Mouse (Mus musculus): ENCODE measurements around the gene Tktl1.
A peak's percentile ranks its signal among the peaks of the same experiment; 100 is the strongest.
"Not testable (repeated sequence)": the region's sequence is repeated elsewhere in the genome, so short reads cannot be mapped to it uniquely, and the experiment has no call there.

Tktl1 gene

DNA sequence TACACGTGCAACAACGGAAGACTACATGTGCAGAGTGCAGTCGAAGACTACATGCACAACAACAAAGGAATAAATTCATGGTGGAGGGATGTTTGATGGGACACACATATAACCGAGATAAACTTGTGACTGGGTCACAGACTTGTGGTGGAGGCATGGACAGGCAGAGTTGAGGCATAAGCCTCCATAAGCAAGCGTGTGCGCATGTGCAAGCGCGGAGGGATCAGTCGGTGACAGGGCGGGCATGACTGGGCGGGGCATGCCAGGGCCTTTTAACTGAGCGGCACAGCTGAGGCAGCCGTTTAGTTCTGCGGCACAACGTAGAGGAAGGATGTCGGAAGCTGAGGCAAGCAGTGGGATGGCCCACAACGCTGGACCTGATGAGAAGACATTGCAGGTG lies at the start of gene Tktl1:
Gene Tktl1 (plus strand): TSS at position 301 of the 400 bp plus-strand sequence.
- ATAC-seq (ENCODE audit: insufficient number of reproducible peaks, low FRiP score, low TSS enrichment) = no peak

- not testable (repeated sequence) for ATAC-seq (ENCODE audit: insufficient number of reproducible peaks, low FRiP score, low TSS enrichment)
Measured at GRCm38 (mm10) chrX:74135263-74135662, 41.8 kb upstream of the Tktl1 start, which contains the start of gene Mecp2. TSS of gene Mecp2 (minus strand) at chrX:74135363.

DNA sequence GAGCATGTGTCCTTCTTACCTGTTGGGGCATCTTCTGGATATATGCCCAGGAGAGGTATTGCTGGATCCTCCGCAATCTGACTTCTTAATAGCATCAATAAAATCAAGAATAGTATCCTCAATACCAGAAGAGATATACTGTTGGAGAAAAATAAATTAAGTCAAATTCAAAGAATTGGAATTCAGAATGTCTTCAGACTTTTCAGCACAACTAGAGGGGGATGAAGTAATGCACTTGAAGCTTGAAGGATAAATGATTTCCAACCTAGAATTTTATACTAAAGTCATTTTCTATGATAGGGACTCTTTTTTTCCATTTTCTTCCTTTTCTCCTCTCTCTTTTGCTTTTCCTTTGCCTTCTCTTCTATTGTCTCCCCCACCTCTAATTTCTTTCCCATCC lies 9.3 kb upstream of the Tktl1 start, which contains the start of gene Tex28:
Gene Tex28 (minus strand): TSS at position 101 of the 400 bp plus-strand sequence.
- ATAC-seq (ENCODE audit: insufficient number of reproducible peaks, low FRiP score, low TSS enrichment) = no peak

DNA sequence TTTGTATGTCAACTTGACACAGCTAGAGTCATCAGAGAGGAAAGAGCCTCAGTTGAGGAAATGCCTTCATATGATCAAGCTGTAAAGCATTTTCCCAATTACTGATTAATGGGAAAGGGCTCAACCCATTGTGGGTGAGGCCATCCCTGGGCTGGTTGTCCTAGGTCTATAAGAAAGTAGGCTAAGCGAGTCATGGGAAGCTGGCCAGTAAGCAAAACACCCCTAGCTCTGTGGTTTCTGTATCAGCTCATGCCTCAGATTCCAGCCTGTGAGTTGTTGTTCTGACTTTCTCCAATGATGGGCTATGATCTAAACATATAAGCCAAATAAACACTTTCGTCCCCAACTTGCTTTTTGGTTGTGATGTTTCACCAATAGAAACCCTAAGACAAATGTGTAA lies 26.5 kb downstream of the Tktl1 start:
- ATAC-seq (ENCODE audit: insufficient number of reproducible peaks, low FRiP score, low TSS enrichment) = no peak

DNA sequence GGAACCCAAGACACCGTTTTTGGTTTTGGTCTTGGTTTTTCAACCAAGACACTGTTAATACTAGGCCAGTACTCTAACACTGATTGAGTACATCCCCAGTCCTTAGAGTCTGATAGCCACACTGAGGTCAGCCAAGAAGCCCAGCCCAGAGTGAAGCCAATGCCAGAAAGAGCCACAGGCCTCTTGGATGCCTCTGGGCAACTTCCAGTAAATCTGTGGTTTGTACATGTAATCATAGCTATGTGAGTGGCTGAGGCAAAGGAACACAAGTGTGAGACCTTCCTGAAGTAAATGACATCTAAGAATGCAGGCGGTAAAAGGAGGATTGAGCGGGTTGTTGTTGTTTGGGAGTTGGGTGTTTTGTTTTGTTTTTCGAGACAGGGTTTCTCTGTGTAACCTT lies 41.4 kb downstream of the Tktl1 start:
- no peak for ATAC-seq (ENCODE audit: insufficient number of reproducible peaks, low FRiP score, low TSS enrichment)

DNA sequence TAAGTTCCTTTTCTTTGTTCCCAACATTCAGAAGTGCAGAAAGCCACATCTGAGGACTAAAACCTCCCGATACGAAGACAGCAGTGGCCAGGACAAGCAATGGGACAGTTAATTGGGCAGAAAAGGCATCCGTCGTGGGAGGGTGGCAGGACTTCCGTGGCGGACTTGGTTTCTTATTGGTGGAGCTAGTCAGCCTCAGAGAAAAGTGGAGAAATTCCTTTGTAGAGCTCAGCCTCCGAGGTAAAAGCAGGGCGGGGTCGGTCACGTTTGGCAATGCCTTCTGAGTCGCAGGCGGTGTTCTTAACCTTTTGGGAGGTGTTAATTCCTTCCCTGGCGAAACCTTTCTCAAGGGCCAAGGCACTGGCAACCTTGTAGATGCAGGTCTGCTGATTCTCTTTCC lies 42.4 kb downstream of the Tktl1 start:
- ATAC-seq (ENCODE audit: insufficient number of reproducible peaks, low FRiP score, low TSS enrichment) = no peak

GRCm38 (mm10) chrX:74220099-74220498 lies 43.0 kb downstream of the Tktl1 start:
- ATAC-seq (ENCODE audit: insufficient number of reproducible peaks, low FRiP score, low TSS enrichment) = not testable (repeated sequence)

DNA sequence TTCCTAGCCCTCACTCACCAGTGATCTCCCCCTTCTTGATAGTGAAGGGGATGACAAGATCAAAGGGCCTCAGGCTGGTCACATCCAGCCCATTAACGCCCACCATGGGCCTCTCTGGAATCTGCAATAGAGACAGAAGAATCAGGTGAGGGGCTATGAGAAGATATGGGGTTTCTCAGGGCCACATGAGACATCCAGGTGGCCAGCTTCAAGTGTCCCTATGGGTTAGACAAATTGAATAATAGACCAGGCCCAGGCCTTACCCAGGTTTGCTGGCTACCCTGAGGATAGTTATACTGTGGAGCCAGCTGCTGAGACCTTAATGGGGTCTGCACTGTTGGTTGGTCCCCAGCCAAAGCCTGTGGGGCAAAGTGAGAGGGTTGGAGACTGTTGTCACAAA lies 53.0 kb downstream of the Tktl1 start:
- ATAC-seq (ENCODE audit: insufficient number of reproducible peaks, low FRiP score, low TSS enrichment) = no peak

- ATAC-seq (ENCODE audit: insufficient number of reproducible peaks, low FRiP score, low TSS enrichment) = no peak
Measured at GRCm38 (mm10) chrX:74233196-74233595, 56.1 kb downstream of the Tktl1 start.

DNA sequence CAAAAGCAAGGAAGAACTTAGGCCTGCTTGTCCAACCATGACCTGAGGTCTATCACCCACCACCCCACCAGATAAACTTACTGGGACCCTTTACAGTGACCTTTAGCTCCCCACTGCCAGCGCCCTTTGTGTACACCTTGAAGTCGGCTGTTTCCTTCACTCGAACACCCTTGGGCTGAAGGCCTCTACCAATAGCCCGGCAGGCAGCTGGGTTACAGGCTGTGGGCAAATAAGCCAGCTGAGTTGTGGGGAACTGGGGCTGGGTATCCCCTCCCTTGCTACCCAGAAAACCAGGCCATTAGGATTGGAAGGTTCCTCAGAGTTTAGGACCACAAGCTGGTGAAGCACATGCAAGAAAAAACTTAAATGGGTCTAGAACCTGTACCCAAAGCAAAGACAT lies 63.3 kb downstream of the Tktl1 start:
- ATAC-seq (ENCODE audit: insufficient number of reproducible peaks, low FRiP score, low TSS enrichment) = no peak

- ATAC-seq (ENCODE audit: insufficient number of reproducible peaks, low FRiP score, low TSS enrichment) = no peak
Measured at GRCm38 (mm10) chrX:74243396-74243795, 66.3 kb downstream of the Tktl1 start.

DNA sequence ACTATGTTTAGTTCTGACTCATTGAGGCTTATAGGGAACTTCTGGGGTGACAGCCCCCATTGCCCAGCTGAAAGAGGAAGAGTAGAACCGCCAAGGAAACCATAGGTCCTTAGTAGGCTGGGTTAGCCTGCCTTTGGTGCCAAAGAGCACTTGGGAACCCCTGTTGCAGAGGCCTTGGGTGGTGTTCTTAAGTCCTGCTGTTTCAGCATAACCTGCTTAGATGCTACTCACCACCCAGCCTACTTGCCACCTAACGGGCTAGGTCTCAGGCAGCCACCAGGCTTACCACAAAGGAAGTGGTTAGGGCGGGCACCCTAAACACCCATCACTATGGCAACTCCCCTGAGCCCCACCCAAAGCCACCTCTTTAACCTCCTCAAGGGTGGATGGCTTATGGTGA lies 66.7 kb downstream of the Tktl1 start:
- no peak for ATAC-seq (ENCODE audit: insufficient number of reproducible peaks, low FRiP score, low TSS enrichment)

DNA sequence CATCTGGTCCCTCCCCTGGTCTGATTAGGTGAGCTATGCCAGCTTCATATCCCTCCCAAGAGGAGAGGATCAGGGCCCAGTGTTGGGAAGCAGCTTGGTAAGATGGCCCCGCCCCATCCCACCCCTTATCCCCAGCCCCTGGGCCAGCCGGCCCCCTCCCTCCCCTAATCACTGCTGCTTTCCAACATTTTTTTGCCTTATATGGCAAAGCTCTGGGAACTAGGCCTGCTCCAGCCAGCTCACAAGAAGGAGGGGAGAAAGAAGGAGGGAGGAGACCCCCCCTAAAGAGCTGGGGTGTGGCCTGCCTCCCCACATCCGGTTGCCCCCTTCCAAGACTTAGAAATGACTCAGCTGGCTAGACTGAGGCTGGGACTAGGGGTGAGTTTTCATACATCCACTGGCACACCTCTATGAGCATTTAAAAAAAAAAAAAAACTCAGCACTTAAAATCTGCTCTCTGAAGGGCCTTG lies 67.6 kb downstream of the Tktl1 start:
- no peak for ATAC-seq (ENCODE audit: insufficient number of reproducible peaks, low FRiP score, low TSS enrichment)

DNA sequence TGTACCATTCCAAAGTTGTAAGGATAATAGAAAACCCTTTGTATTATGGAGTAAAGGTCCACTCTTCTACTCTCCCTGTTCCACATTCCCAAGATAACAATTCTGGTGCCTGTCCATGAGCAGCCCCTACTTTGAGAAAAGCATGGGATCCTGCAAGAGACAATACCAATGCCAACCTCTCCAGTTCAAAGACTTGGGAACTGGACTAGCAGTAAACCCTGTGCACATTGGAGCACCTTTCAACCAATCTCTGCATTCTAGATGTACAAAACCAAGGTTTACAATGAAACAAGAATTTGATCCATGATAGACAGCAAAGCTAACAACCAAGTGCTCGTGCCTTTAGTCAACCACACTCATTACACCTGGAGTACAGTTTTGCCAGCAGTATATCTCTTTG lies 68.0 kb downstream of the Tktl1 start:
- ATAC-seq (ENCODE audit: insufficient number of reproducible peaks, low FRiP score, low TSS enrichment) = no peak

DNA sequence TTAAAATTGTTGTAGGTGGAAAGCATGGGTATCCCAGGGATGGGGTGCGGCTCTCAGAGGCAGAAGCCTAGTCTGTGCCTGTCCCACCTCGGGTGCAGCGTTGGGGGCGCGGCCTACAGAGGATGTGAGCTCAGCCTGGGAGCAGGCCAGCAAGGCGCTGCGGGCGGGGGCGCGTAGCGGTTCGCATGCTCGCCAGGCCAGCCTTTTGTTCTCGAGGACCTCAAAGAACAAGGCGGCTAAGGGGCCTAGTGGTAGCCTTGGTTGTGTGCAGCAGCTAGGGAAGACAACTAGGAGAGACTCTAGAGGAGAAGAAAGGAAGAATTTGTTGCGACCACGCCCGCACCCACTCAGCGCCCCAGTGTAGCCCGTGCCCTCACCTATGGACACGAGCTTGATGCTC lies 68.6 kb downstream of the Tktl1 start:
- peak; percentile 46; the same call in 1 of the 2 replicates for ATAC-seq (ENCODE audit: insufficient number of reproducible peaks, low FRiP score, low TSS enrichment)

- ATAC-seq (ENCODE audit: insufficient number of reproducible peaks, low FRiP score, low TSS enrichment) = peak; percentile 85
Measured at GRCm38 (mm10) chrX:74246213-74246681, 69.2 kb downstream of the Tktl1 start.

- no peak for ATAC-seq (ENCODE audit: insufficient number of reproducible peaks, low FRiP score, low TSS enrichment)
Measured at GRCm38 (mm10) chrX:74246693-74247092, 69.6 kb downstream of the Tktl1 start.

DNA sequence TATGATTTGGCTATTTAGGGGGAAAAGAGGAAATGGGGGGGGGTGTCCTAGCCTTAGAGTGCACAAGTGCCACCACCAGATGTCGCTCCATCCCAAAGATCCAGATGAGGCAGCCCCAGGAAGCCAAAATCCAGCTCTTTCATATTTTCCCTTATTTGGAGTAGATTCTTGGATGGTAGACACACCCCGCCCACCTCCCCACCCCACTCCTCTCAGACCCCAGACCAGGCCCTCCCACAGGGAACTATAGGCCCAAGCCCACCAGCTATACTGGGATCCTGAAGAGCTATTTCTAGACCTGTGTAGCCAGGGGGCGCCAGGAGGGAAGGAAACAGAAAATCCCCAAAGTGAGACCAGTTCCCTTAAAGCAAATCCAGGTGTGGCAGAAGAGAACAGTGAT lies 71.6 kb downstream of the Tktl1 start:
- no peak for ATAC-seq (ENCODE audit: insufficient number of reproducible peaks, low FRiP score, low TSS enrichment)

- ATAC-seq (ENCODE audit: insufficient number of reproducible peaks, low FRiP score, low TSS enrichment) = peak; percentile 36
Measured at GRCm38 (mm10) chrX:74249615-74250014, 72.6 kb downstream of the Tktl1 start, which contains the start of gene Flna. TSS of gene Flna (minus strand) at chrX:74249820.

GRCm38 (mm10) chrX:74254153-74254887 lies 77.3 kb downstream of the Tktl1 start, which contains the start of gene Emd:
TSS of gene Emd (plus strand) at chrX:74254687.
- peak; percentile 94 for ATAC-seq (ENCODE audit: insufficient number of reproducible peaks, low FRiP score, low TSS enrichment)

DNA sequence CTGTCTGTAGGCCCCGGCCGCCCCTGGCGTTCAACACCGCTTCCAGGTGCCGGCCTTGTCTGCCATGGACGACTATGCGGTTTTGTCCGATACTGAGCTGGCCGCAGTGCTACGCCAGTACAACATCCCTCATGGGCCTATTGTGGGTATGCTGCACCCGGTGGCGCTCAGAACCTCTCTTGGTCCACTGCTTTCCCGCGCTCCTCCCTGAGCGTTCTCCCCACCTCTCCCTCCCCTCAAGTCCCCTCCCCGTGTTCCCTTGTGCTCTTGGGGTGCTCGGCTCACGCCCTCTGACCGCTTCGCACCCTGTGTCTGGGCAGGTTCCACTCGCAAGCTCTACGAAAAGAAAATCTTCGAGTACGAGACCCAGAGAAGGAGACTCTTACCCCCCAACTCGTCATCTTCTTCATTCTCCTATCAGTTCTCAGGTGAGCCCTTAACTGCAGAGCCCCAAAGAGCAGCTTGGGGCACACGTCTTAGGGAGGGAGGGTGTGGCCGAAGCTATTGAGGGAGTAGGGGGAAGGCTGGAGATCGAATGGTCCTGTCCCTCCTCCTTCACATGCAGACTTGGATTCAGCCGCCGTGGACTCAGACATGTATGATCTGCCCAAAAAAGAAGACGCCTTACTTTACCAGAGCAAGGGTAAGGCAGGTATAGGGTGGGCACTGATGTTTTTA lies 78.0 kb downstream of the Tktl1 start:
- ATAC-seq (ENCODE audit: insufficient number of reproducible peaks, low FRiP score, low TSS enrichment) = peak; percentile 47; the same call in 1 of the 2 replicates

Measured in cerebellum, adult (tissue).